Mouse (Mus musculus): ENCODE measurements around the gene Slc25a27.

Slc25a27 gene

GRCm38 (mm10) chr17:43646925-43647324 lies 20.1 kb downstream of the Slc25a27 start:
- no peak for DNase-seq (ENCODE audit: low read depth)

GRCm38 (mm10) chr17:43645136-43645535 lies 21.9 kb downstream of the Slc25a27 start:
- DNase-seq (ENCODE audit: low read depth) = no peak

- DNase-seq (ENCODE audit: low read depth) = no peak
These were observed 22.6 kb downstream of the Slc25a27 start for GRCm38 (mm10) chr17:43644375-43644774.

GRCm38 (mm10) chr17:43643191-43643590 lies 23.8 kb downstream of the Slc25a27 start:
- DNase-seq (ENCODE audit: low read depth) = no peak

- no peak for DNase-seq (ENCODE audit: low read depth)
These were observed 26.2 kb downstream of the Slc25a27 start for GRCm38 (mm10) chr17:43640825-43641224.

- no peak for DNase-seq (ENCODE audit: low read depth)
These were observed 29.9 kb downstream of the Slc25a27 start for GRCm38 (mm10) chr17:43637146-43637545.

- no peak for DNase-seq (ENCODE audit: low read depth)
These were observed 36.6 kb downstream of the Slc25a27 start for GRCm38 (mm10) chr17:43630427-43630760.

GRCm38 (mm10) chr17:43629496-43630426 lies 37.3 kb downstream of the Slc25a27 start, which contains the start of gene Tdrd6:
TSS of gene Tdrd6 (minus strand) at chr17:43630299.
- DNase-seq (ENCODE audit: low read depth) = no peak

- no peak for DNase-seq (ENCODE audit: low read depth)
These were observed 38.0 kb downstream of the Slc25a27 start for GRCm38 (mm10) chr17:43629026-43629495.

- DNase-seq (ENCODE audit: low read depth) = no peak
These were observed 38.8 kb downstream of the Slc25a27 start for GRCm38 (mm10) chr17:43628246-43628645.

GRCm38 (mm10) chr17:43622076-43622475 lies 44.9 kb downstream of the Slc25a27 start:
- no peak for DNase-seq (ENCODE audit: low read depth)

GRCm38 (mm10) chr17:43619156-43619555 lies 47.9 kb downstream of the Slc25a27 start:
- no peak for DNase-seq (ENCODE audit: low read depth)

GRCm38 (mm10) chr17:43612221-43612620 lies 54.8 kb downstream of the Slc25a27 start:
- no peak for DNase-seq (ENCODE audit: low read depth)

GRCm38 (mm10) chr17:43611586-43611985 lies 55.4 kb downstream of the Slc25a27 start:
- DNase-seq (ENCODE audit: low read depth) = peak; percentile 32

- peak; percentile 37 for DNase-seq (ENCODE audit: low read depth)
These were observed 60.3 kb downstream of the Slc25a27 start for GRCm38 (mm10) chr17:43606704-43607103.

- no peak for DNase-seq (ENCODE audit: low read depth)
These were observed 68.3 kb downstream of the Slc25a27 start for GRCm38 (mm10) chr17:43598706-43599105.

- DNase-seq (ENCODE audit: low read depth) = no peak
These were observed 69.3 kb downstream of the Slc25a27 start for GRCm38 (mm10) chr17:43597742-43598141.

- no peak for DNase-seq (ENCODE audit: low read depth)
These were observed 74.4 kb downstream of the Slc25a27 start for GRCm38 (mm10) chr17:43592296-43593291.

Measured in c-Kit-positive CD71-positive TER-119-negative erythroid progenitor cells, embryonic 14.5 days (primary cell).